Mouse (Mus musculus): ENCODE results near the gene Magi1.

Magi1 gene

DNA sequence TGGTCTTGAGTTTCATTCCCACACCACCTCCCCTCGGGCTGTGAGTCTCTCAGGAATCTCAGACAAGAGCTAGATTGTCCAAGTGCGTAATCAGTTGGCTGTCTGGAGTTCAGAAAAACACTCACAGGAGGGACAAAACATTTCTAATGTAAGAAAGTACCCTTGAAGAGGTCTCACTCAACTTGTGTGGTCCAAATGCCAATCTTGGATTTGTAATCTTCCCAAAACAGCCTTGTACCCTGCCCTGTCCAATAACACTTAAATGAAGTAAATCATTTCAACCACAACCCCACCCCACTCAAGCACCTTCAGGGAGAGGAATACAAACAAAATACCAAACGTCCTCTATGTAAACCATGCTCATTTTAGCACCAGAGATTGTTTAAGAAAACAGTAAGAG is 82.8 kb downstream of the Magi1 start:
- DNase-seq (ENCODE audit: low read depth), result no peak

- DNase-seq (ENCODE audit: low read depth), result no peak
These were observed 84.0 kb downstream of the Magi1 start for GRCm38 (mm10) chr6:94199696-94200095.

DNA sequence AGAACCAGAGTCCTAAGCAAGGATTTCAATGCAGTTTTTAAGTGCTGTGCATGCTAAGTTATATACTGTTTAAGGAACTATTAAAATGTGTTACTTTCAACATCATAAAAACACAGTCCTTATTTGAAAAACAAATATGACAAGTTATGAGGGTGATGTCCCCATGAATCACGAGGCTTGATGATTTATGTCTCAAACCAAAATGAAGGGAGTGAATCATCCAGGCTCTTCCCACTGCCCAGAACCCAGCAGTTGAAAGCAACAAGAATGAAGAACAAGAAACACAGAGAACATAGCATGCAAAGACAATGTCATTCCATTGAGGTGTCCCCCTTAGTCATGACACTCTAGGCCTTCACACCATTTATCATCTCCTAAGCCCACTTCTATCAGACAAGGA is 85.9 kb downstream of the Magi1 start:
- no peak for DNase-seq (ENCODE audit: low read depth)

DNA sequence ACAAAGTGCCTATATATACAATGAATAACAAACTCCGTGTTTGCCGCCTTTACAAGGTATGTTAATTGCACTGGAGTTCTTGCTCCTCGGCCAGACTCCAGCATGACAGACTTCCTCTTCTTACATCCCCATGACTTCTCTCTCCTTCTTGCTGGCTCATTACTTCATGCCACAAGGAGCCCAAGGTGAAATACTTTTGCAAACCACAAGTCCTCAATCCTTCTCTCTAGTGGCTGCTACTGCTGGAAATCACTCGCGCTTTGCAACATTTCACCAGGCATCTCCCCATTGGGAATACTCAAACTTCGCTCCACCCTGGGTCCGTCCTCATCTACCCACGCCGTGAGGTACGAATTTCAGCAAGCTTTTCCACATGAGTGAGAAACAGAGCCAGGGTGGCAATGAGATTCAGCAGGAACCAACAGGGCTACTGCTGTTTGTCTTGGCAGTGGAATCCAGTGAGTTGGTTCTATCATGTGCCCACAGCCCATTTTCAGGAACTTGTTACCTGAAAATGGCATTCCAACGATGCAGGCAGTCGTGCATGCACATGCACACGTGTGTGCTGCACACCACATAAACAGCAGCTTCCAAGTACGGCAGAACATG is 88.3 kb downstream of the Magi1 start:
- DNase-seq (ENCODE audit: low read depth), result no peak

- no peak for DNase-seq (ENCODE audit: low read depth)
These were observed 92.9 kb downstream of the Magi1 start for GRCm38 (mm10) chr6:94190830-94191229.

- DNase-seq (ENCODE audit: low read depth), result no peak
These were observed 94.3 kb downstream of the Magi1 start for GRCm38 (mm10) chr6:94189379-94189778.

DNA sequence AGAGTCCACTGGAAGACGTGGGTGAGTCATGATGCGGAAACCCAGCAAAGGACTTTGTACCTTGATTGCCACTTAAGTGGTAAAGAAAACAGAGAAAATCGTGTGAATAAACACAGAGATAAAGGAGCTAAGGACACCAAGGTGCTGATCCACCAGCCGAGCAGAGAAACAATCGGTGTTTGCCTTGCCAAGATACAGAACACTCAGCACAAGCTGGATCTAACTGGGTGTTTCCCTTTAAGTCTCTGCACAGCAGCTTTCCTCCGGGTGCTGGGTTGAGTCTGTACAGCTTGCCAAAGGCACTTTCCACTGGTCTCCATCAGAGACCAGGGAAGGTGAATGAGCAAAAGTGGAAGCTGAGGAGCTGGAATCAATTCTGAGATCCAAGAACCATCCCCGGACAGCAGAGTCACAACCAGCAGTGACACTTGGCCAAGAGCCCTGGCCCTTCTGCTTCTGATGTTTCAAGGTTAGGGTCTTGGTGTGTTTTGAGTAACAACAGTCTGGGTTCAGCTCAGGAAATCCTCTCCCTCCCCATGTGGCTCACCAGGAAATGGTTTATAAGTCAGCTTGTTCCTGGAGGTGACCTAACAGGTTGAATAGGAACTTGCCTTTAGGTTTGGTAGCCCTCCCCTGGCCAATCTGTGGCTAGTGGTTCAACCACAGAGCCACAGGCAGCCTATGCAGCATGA is 96.9 kb downstream of the Magi1 start:
- DNase-seq (ENCODE audit: low read depth), result peak; percentile 9

- no peak for DNase-seq (ENCODE audit: low read depth)
These were observed 99.4 kb downstream of the Magi1 start for GRCm38 (mm10) chr6:94184268-94184667.

- DNase-seq (ENCODE audit: low read depth), result no peak
These were observed 100.3 kb downstream of the Magi1 start for GRCm38 (mm10) chr6:94183354-94183851.

- no peak for DNase-seq (ENCODE audit: low read depth)
These were observed 102.0 kb downstream of the Magi1 start for GRCm38 (mm10) chr6:94181673-94182255.

DNA sequence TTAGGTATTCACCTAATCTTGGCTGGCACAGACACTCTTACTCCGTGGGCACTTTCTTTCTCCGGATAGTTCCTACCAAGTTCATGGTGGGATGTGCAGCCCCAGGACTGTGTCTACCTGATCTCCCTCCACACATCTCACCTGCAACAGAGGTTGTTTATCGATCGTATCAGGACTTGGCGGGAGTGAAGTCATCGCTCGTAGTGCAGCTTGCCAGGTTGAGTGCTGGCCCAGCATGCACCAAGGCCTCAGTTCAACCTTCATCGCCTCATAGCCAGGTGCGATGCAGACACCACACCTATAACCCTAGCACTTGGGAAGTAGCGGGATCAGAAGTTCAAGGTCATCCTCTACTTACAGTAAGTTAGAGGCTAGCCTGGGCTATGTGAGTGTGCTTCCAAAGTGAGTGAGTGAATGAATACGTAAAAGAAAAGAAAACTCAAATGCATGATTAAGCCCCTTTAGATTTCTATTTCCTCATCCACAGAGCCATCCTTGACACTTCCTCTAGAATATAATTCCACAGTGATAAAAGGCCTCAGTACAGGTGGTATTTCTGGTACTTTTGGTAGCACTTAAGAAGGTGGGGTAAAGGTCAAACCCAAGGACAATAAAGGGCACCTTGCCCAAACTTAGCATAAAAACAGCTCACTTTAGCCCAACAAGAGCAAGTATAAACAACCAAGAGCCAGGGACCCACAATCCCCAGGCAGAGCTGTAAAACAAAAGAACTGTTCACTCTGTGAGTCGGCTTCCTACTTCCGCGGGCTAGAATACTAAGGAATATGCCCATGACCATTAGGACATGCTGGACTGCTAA is 103.2 kb downstream of the Magi1 start:
- DNase-seq (ENCODE audit: low read depth), result no peak

DNA sequence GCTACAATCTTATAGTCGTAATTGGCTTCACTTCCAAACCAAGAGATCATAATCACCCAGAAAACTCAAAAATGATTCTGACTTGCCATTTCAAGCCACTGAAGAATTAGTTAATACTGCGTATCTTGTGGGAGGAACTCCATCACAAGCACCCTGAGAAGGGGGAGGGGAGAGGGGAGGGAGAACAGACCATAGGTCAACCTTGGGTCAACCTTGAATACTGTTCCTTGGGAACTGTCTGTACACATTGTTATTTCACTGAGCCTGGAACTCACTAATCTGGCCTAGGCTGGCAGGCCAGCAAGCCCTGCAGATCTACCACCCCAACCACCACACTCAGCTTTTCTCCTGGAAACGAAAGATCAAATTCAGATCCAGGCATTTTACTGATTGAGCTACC is 106.2 kb downstream of the Magi1 start:
- DNase-seq (ENCODE audit: low read depth), result no peak

DNA sequence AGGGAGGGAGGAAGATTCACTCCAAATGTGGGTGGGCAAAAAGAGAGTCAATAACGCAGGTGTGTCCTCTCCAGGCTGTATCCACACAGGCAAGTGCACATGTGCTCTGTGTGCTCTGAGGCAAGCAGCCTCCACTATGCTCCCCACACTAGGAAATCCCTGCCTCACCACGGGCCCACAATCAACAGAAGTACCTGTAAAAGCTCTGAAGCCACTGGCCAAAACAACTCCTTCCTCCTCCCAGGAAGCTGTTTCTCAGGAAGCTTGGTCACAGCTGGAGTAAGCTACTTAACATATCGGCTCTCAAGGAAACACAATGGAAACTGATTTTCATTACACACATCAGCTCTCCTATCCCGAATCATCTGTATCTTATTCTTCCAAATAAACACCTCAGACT is 107.0 kb downstream of the Magi1 start:
- no peak for DNase-seq (ENCODE audit: low read depth)

DNA sequence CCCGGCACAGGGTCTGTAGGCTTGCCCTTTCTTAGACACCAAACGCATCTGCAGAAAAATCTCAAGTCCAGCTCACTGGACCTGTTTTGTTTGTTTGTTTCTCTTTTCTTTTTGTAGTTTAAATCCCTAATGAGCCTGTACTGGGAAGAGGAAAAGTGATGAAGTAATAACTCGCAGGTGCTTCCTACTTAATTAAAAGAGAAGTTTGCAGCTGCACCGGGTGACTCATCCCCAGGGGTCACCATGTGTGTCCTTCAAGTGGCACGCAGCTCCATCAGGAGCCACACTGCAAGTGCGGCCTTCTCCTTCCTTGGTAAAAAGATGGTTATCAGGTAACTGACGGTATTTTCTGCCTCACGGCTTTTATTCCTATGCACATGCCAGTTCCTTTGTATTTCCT is 112.5 kb downstream of the Magi1 start:
- DNase-seq (ENCODE audit: low read depth), result no peak

- DNase-seq (ENCODE audit: low read depth), result no peak
These were observed 114.0 kb downstream of the Magi1 start for GRCm38 (mm10) chr6:94169581-94170194.

DNA sequence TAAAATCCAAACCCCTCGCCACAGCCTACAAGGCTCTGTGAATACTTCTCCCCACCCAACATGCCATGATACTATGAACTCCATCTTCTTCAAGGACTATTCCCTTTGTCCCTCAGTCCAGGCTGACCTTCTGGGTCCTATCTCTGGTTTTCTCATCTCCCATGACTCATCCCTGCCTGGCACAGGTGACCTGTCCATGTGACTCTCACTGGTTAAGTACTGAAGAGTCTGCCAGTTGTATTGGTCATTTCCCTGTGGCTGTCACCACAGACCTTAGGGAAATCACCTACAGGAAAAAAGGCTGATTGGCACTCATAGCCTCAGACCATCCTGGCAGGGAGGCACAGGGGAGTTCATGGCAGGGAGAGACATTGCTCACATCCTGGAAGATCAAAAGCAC is 117.8 kb downstream of the Magi1 start:
- DNase-seq (ENCODE audit: low read depth), result no peak

GRCm38 (mm10) chr6:94164753-94165536 is 118.8 kb downstream of the Magi1 start:
- DNase-seq (ENCODE audit: low read depth), result no peak

- no peak for DNase-seq (ENCODE audit: low read depth)
These were observed 120.3 kb downstream of the Magi1 start for GRCm38 (mm10) chr6:94163325-94163995.

DNA sequence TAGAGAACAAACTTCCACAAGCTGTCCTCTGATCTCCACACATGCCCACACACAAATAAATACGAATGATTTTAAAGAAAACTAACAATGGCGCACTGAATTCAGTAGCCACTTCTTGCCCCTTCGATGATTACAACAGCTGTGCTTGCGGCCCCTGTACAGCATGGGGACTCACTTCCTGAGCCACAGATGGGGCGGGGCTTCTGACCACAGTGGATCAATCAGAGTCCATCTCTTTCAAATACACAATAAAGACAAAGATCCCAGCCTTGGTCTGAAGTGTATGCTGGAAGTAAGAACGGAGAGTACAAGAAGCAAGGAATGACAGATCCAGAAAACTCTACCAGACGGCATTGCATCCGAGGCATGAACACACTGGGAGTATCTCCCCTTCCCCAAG is 120.8 kb downstream of the Magi1 start:
- DNase-seq (ENCODE audit: low read depth), result no peak

GRCm38 (mm10) chr6:94159256-94159655 is 124.5 kb downstream of the Magi1 start:
- DNase-seq (ENCODE audit: low read depth), result no peak

Data from c-Kit-positive CD71-negative TER-119-negative erythroid progenitor cells, embryonic 14.5 days (primary cell).